Mouse (Mus musculus) liver, embryonic 16.5 days (tissue): ENCODE data around the gene Elmo3. TPM values are rescaled to one million over a fixed set of nuclear protein-coding genes. Genes with fewer than 3 reads are reported as not detected.

ENCODE experiments used
- ATAC-seq: fragments of 200-750 bp; cut with Nextera tagmentation; 2 replicates; pipeline ENCODE4 v1.8.0; 2017; ENCODE audit warnings: low read depth, mild to moderate bottlenecking, moderate number of reproducible peaks, moderate library complexity
- H3K27ac ChIP-seq: fragments of 300-500 bp; sonication (generic); 2 replicates; pipeline ENCODE4 v1.5.1; 2014; ENCODE audit warnings: mild to moderate bottlenecking, low read length
- H3K27me3 ChIP-seq: fragments of 300-500 bp; sonication (generic); 2 replicates; pipeline ENCODE4 v1.6.1; 2014; ENCODE audit warnings: low read depth, low read length, mixed read lengths; ENCODE audit not compliant: control insufficient read depth, insufficient read depth
- H3K36me3 ChIP-seq: fragments of 300-500 bp; sonication (generic); 2 replicates; pipeline ENCODE4 v1.6.1; 2014; ENCODE audit warnings: mild to moderate bottlenecking; ENCODE audit not compliant: control insufficient read depth, insufficient read depth
- H3K4me1 ChIP-seq: fragments of 300-500 bp; sonication (generic); 2 replicates; pipeline ENCODE4 v1.6.1; 2014; ENCODE audit warnings: low read depth, low read length, mixed read lengths; ENCODE audit not compliant: control insufficient read depth
- H3K4me2 ChIP-seq: fragments of 300-500 bp; sonication (generic); 2 replicates; pipeline ENCODE4 v1.6.1; 2014; ENCODE audit warnings: low read depth, low read length, mixed read lengths
- H3K4me3 ChIP-seq: fragments of 300-500 bp; sonication (generic); 2 replicates; pipeline ENCODE4 v1.5.1; 2014; ENCODE audit warnings: low read depth, mild to moderate bottlenecking, low read length
- H3K9ac ChIP-seq: fragments of 300-500 bp; sonication (generic); 2 replicates; pipeline ENCODE4 v1.6.1; 2014; ENCODE audit warnings: low read depth, low read length
- H3K9me3 ChIP-seq: fragments of 300-500 bp; sonication (generic); replicated peaks from 2 replicates; pipeline ENCODE4 v1.6.1; 2016; ENCODE audit warnings: low read length; ENCODE audit not compliant: control insufficient read depth
- WGBS: fragments of 180-500 bp; shearing (Covaris S2); extraction: QIAGEN DNeasy Blood & Tissue Kit; methylation state at CpG from one replicate; pipeline ENCODE4 v1.1.7; 2014; ENCODE audit not compliant: insufficient replicate concordance; 5-methylcytosine and 5-hydroxymethylcytosine counted together
- polyA plus RNA-seq: library from polyadenylated mRNA; unstranded; fragments of >200 nt; fragmentation: Nextera tagmentation; extraction: Ambion mirVana; gene quantifications from 2 replicates; pipeline ENCODE4 v1.2.1, GENCODE M21; 2015

Elmo3 gene
- polyA plus RNA-seq, 1 experiment from 2014 or later = 5.3 TPM

- H3K4me2 ChIP-seq = no peak overlapping the region
- H3K9me3 ChIP-seq = no peaks in the 10 kb centered on the region
- peaks cover 36% of the 10 kb centered on the region for H3K4me1 ChIP-seq
- H3K27ac ChIP-seq = no peak overlapping the region
- H3K36me3 ChIP-seq = no peaks in the 10 kb centered on the region
- WGBS = 42% methylated on average over 4 of the region's 4 CpGs
- ATAC-seq = no peak
- no peak overlapping the region for H3K4me3 ChIP-seq
- peaks cover 19% of the 10 kb centered on the region for H3K27me3 ChIP-seq
- no peak overlapping the region for H3K9ac ChIP-seq
Measured at GRCm38 (mm10) chr8:105342768-105343167, 37.4 kb downstream of the Elmo3 start.

GRCm38 (mm10) chr8:105343791-105344574 is 38.6 kb downstream of the Elmo3 start:
- Histone ChIP-seq H3K27me3 (peaks cover 31% of the 10 kb centered on the region), H3K27ac (no peak overlapping the region), H3K4me2 (no peak overlapping the region), H3K9me3 (no peaks in the 10 kb centered on the region), H3K9ac (no peak overlapping the region), H3K36me3 (no peaks in the 10 kb centered on the region), H3K4me3 (no peak overlapping the region), H3K4me1 (peaks cover 40% of the 10 kb centered on the region)
- 47% methylated on average over 8 of the region's 8 CpGs for WGBS
- no peak for ATAC-seq

DNA sequence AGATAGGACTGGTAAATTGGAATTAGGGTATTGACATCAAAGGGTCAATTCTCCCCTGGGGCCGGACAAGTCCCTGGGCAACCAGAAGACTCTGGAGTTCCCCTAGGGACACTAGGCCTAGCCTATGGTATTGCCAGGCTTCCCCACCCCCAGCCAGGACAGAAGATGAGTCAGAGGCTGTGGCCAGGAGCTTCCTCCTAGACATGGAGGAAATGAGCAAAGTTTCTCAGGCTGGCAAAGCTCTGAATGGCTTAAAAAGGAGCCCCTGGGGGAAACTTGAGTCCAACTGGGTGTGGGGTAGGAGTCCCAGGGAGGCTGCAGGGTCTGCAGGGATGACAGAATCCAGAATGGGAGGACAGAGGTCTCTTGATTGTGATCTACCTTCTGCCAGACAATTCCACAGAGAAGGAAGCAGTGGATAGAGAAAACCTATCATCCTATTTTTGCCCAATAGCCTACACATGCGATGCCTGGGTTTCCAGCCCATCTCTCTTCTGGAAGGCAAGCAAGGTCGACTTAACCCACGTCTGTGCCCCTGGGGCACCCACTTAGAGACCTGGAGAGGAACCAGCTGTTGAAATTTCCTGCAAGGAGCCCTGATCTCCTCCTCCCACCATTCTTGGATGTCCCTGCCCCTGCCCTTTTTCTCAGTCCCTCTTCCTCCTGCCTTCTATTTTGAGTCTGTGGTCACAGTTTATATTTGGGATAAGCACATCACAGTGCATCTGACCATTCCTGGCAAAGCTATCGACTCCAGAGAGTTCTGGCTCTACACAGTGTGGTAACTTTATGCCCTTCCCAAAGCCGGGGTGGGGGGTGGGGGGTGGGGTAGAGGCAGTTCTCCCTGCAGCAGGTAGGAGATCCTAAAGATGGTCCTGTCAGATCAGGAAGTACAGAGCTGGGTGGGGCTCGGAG is 39.9 kb downstream of the Elmo3 start:
- ATAC-seq = no peak
- Histone ChIP-seq H3K4me1 (peaks cover 27% of the 10 kb centered on the region), H3K4me2 (no peak overlapping the region), H3K9me3 (no peaks in the 10 kb centered on the region), H3K27ac (no peak overlapping the region), H3K4me3 (no peak overlapping the region), H3K9ac (no peak overlapping the region), H3K36me3 (no peaks in the 10 kb centered on the region), H3K27me3 (peaks cover 44% of the 10 kb centered on the region)
- 32% methylated on average over 7 of the region's 7 CpGs for WGBS

- Histone ChIP-seq H3K4me1 (peaks cover 27% of the 10 kb centered on the region), H3K27me3 (peaks cover 56% of the 10 kb centered on the region)
Measured at GRCm38 (mm10) chr8:105346611-105347427, 41.4 kb downstream of the Elmo3 start.

DNA sequence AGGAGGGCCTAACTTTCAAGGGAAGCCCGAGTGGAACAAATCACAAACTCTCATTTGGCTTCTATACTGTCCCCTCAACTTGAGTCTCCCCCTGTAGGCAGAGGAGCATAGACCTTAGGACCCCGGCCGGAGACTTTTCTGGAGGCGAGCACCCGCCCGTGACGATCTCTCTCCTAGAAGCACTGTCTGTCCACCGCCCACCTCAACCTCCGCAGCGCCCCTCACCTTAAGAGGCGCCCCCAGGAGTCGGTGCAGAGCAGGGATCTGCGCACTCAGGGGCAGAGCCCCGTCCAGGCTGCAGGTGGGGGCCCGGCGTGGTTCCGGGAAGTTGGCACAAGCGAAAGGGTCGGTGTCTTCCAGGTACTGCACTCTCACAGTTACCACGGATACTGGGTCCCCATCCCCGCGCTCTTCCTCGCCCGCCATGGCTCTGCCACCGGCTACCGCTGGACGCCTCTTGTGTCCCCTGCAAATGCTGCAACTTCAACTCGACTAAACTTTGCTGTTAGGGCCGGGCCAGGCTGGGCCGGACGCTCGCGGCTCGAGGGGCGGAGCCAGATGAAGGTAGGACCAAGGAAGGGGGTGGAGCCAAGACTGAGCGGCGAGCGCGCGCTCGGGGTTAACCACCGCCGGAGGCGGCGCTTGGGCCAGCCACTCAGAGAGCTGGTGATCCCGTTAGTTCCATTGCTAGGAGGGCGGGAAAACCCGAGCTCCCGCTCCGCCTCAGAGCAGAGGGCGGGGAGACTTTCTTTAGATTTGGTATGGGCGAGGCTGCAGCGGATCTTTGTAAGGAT is 42.2 kb downstream of the Elmo3 start, which contains the start of gene Fhod1:
Gene Fhod1, minus strand, starts transcription at position 526 of the 794 bp plus-strand sequence.
- Histone ChIP-seq H3K9me3 (no peaks in the 10 kb centered on the region), H3K9ac (peak within 1 kb of the TSS; percentile 74), H3K4me2 (peak within 1 kb of the TSS; percentile 97), H3K27me3 (peaks cover 56% of the 10 kb centered on the region), H3K27ac (peak within 1 kb of the TSS; percentile 65), H3K36me3 (no peaks in the 10 kb centered on the region), H3K4me3 (peak within 1 kb of the TSS; percentile 70), H3K4me1 (peaks cover 27% of the 10 kb centered on the region)
- WGBS = under 1% methylated on average over 53 of the region's 53 CpGs
- peak; percentile 93 for ATAC-seq

More at GRCm38 (mm10) chr8:105346611-105347427, 41.4 kb downstream of the Elmo3 start:
- Histone ChIP-seq H3K4me2 (peak overlapping the region; percentile 97), H3K27ac (peak overlapping the region; percentile 65; the same call in 1 of the 2 replicates), H3K36me3 (no peaks in the 10 kb centered on the region), H3K9ac (peak overlapping the region; percentile 74), H3K9me3 (no peaks in the 10 kb centered on the region), H3K4me3 (peak overlapping the region; percentile 70)
- WGBS = 9% methylated on average over 34 of the region's 34 CpGs
- peak; percentile 6; the same call in 1 of the 2 replicates for ATAC-seq

GRCm38 (mm10) chr8:105348450-105349095 is 43.2 kb downstream of the Elmo3 start, which contains the start of gene Slc9a5:
Slc9a5 (plus strand) TSS chr8:105348843.
- H3K4me2 ChIP-seq = peak within 1 kb of the TSS; percentile 97
- H3K27me3 ChIP-seq = peaks cover 56% of the 10 kb centered on the region
- H3K9me3 ChIP-seq = no peaks in the 10 kb centered on the region
- peak within 1 kb of the TSS; percentile 74 for H3K9ac ChIP-seq
- ATAC-seq = no peak
- peak within 1 kb of the TSS; percentile 65 for H3K27ac ChIP-seq
- under 1% methylated on average over 33 of the region's 34 CpGs for WGBS
- no peaks in the 10 kb centered on the region for H3K36me3 ChIP-seq
- H3K4me3 ChIP-seq = peak within 1 kb of the TSS; percentile 70
- peaks cover 27% of the 10 kb centered on the region for H3K4me1 ChIP-seq

DNA sequence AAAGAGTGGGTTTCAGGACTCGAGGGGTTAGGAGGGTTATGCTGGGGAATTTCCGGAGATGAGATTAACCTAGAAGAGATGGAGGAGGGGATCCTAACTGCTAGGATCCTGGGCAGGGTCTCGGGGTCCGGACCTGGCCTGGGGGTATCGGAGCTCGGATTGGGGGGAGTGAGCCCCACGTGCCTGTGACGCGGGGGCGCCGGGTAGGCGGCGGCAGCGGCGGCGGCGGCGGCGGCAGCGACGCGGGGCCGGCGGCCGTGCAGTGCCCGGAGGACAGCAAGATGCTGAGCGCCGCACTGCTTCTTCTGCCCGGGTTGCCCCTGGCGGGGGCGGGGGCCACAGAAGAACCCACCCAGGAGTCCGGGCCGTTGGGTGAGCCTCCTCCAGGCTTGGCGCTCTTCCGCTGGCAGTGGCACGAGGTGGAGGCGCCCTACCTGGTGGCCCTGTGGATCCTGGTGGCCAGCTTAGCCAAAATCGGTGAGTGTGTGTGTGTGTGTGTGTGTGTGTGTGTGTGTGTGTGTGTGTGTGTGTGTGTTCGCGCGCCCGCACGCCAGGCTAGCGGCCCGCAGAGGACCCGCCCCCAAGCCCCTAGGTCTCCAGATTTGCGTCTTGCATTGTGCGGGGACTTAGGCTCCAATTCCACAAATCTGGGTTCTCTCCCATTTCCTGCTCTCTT is 43.8 kb downstream of the Elmo3 start:
- Histone ChIP-seq H3K27ac (no peak overlapping the region), H3K27me3 (peaks cover 56% of the 10 kb centered on the region), H3K4me3 (peak overlapping the region; percentile 70), H3K36me3 (no peaks in the 10 kb centered on the region), H3K4me2 (peak overlapping the region; percentile 97), H3K4me1 (peaks cover 27% of the 10 kb centered on the region), H3K9ac (0 out of 2 replicates have a peak overlapping the region, but pooled peaks have one; percentile 17), H3K9me3 (no peaks in the 10 kb centered on the region)
- WGBS = 1% methylated on average over 31 of the region's 48 CpGs
- no peak for ATAC-seq
